Mouse (Mus musculus) ES-Bruce4 (cell line): ENCODE data around the gene Mfsd14a. TPM values are rescaled to one million over a fixed set of nuclear protein-coding genes. Genes with fewer than 3 reads are reported as not detected.

Experiments
- H3K27ac ChIP-seq: 2 replicates; pipeline ENCODE4 v1.5.1; 2012; ENCODE audit warnings: low read length, inconsistent platforms; ENCODE audit not compliant: insufficient read depth
- H3K27me3 ChIP-seq: 2 replicates; pipeline ENCODE4 v1.6.1; 2012; ENCODE audit warnings: mild to moderate bottlenecking, low read length, inconsistent platforms; ENCODE audit not compliant: control insufficient read depth, poor library complexity, insufficient read depth, severe bottlenecking
- H3K36me3 ChIP-seq: 2 replicates; pipeline ENCODE4 v1.6.1; 2012; ENCODE audit warnings: inconsistent platforms, mild to moderate bottlenecking, low read length, moderate library complexity; ENCODE audit not compliant: control insufficient read depth, poor library complexity, insufficient read depth, severe bottlenecking
- H3K4me1 ChIP-seq: one replicate; pipeline ENCODE4 v1.8.1; 2011; ENCODE audit warnings: low read length; ENCODE audit not compliant: control insufficient read depth, insufficient read depth
- H3K4me3 ChIP-seq: 2 replicates; pipeline ENCODE4 v1.5.1; 2011; ENCODE audit warnings: low read depth, mild to moderate bottlenecking, low read length
- H3K9ac ChIP-seq: 2 replicates; pipeline ENCODE4 v1.6.1; 2012; ENCODE audit warnings: low read depth, mild to moderate bottlenecking, inconsistent platforms; ENCODE audit not compliant: poor library complexity, severe bottlenecking
- H3K9me3 ChIP-seq: replicated peaks from 2 replicates; pipeline ENCODE4 v1.6.1; 2012; ENCODE audit warnings: mild to moderate bottlenecking, low read length, inconsistent platforms; ENCODE audit not compliant: control insufficient read depth, poor library complexity, insufficient read depth, severe bottlenecking
- CTCF ChIP-seq: IDR thresholded peaks from one replicate; pipeline ENCODE4 v1.8.1; 2011; ENCODE audit warnings: low read depth, low read length
- EP300 ChIP-seq: IDR thresholded peaks from 2 replicates; pipeline ENCODE4 v1.6.1; 2011; ENCODE audit warnings: low read depth, low read length; ENCODE audit not compliant: insufficient read depth
- POLR2A ChIP-seq: IDR thresholded peaks from one replicate; pipeline ENCODE4 v1.8.1; 2011; ENCODE audit warnings: low read length; ENCODE audit not compliant: insufficient read depth
- polyA plus RNA-seq: library from polyadenylated mRNA; stranded (reverse); fragments of >200 nt; gene quantifications from 2 replicates; pipeline ENCODE4 v1.2.4, GENCODE M21; 2011; ENCODE audit warnings: low read depth; ENCODE audit not compliant: missing spikeins, insufficient read depth, insufficient read length

Mfsd14a gene
- polyA plus RNA-seq, 1 experiment, result 78.1 TPM

DNA sequence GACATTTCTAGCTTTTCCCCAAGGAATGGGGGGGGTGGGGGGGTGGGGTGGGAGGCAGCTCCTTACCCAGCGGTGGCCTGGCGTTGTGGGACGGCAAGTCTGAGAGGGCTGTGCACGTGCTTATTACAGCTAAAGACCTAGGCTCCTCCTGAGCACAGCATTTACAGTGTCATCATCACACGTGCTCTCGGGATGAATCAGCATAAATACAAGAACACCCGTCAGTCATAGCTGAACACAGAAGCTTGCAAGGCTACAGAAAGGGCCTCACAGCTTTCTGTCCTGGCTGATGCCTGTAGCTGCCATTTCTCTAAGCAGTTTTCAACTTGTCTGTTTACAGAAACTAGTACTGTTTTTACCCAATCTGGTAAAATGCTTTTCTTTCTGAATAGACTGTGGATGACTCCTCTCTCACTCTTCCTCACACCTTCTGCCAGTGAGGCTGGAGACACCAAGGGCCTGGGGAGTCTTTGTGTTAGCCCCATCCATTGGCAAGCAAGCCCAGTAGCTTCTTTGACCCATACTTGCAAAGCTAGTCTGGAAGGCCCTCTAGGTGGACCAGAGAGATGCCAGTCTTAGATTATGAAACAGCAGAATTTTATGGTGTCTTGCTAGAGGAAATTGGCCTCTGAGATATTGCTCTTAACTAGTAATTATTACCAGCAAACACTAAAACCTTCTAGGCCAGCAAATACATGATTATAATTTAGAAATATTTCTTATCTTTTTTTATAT, 41.7 kb downstream of the Mfsd14a start:
- H3K4me1 ChIP-seq, result no peaks in the 10 kb centered on the region
- no peak overlapping the region for H3K4me3 ChIP-seq
- peaks cover 4% of the 10 kb centered on the region for H3K36me3 ChIP-seq
- no peaks in the 10 kb centered on the region for H3K27me3 ChIP-seq
- no peak for TF ChIP-seq EP300
- TF ChIP-seq POLR2A, result no peak
- no peak for TF ChIP-seq CTCF
- no peak overlapping the region for H3K9ac ChIP-seq
- no peaks in the 10 kb centered on the region for H3K9me3 ChIP-seq
- no peak overlapping the region for H3K27ac ChIP-seq

DNA sequence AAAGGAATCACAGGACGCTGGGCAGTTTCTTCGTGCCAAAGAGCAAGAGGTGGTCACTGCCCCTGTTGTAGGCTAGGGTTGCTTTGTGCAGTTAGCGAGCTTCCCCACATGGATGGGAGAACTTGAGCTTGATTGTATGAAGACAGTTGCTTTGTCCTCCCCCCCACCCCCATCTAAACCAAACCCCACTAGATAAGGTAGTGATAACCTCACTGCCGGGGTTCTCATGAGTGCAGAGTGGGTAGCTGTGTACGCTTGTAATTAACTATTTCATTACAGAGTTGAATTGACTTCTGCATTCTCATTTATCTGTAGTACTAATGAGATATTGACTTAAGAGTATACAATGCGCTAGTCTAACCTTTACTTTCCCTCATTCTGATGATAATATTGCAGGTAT, 43.6 kb downstream of the Mfsd14a start:
- no peak overlapping the region for H3K9ac ChIP-seq
- H3K27ac ChIP-seq, result no peak overlapping the region
- H3K4me1 ChIP-seq, result no peaks in the 10 kb centered on the region
- no peak overlapping the region for H3K4me3 ChIP-seq
- no peaks in the 10 kb centered on the region for H3K27me3 ChIP-seq
- H3K9me3 ChIP-seq, result no peaks in the 10 kb centered on the region
- H3K36me3 ChIP-seq, result peaks cover 4% of the 10 kb centered on the region
- TF ChIP-seq EP300, result no peak
- no peak for TF ChIP-seq POLR2A
- TF ChIP-seq CTCF, result no peak

- Histone ChIP-seq H3K4me1 (no peaks in the 10 kb centered on the region), H3K36me3 (no peaks in the 10 kb centered on the region; the same call in none of the 2 replicates), H3K9me3 (no peaks in the 10 kb centered on the region), H3K27ac (no peak overlapping the region), H3K9ac (no peak overlapping the region), H3K27me3 (no peaks in the 10 kb centered on the region), H3K4me3 (no peak overlapping the region)
- no peak for TF ChIP-seq CTCF
These were observed 47.0 kb downstream of the Mfsd14a start for GRCm38 (mm10) chr3:116615318-116616068.

GRCm38 (mm10) chr3:116614295-116614892, 48.1 kb downstream of the Mfsd14a start, which contains the start of gene Trmt13:
Trmt13 (minus strand) TSS chr3:116614587.
- H3K4me1 ChIP-seq, result no peaks in the 10 kb centered on the region
- H3K9ac ChIP-seq, result no peak within 1 kb of the TSS
- H3K36me3 ChIP-seq, result no peaks in the 10 kb centered on the region; the same call in none of the 2 replicates
- no peak for TF ChIP-seq POLR2A
- TF ChIP-seq EP300, result no peak
- no peak for TF ChIP-seq CTCF
- H3K9me3 ChIP-seq, result no peaks in the 10 kb centered on the region
- no peak within 1 kb of the TSS for H3K27ac ChIP-seq
- no peaks in the 10 kb centered on the region for H3K27me3 ChIP-seq
- no peak within 1 kb of the TSS for H3K4me3 ChIP-seq

GRCm38 (mm10) chr3:116604570-116604969, 57.9 kb downstream of the Mfsd14a start:
- Histone ChIP-seq H3K9me3 (no peaks in the 10 kb centered on the region), H3K36me3 (no peaks in the 10 kb centered on the region; the same call in 1 of the 2 replicates), H3K9ac (no peak overlapping the region), H3K27ac (no peak overlapping the region), H3K4me3 (no peak overlapping the region), H3K27me3 (no peaks in the 10 kb centered on the region), H3K4me1 (no peaks in the 10 kb centered on the region)
- TF ChIP-seq POLR2A (no peak), EP300 (no peak), CTCF (no peak)

DNA sequence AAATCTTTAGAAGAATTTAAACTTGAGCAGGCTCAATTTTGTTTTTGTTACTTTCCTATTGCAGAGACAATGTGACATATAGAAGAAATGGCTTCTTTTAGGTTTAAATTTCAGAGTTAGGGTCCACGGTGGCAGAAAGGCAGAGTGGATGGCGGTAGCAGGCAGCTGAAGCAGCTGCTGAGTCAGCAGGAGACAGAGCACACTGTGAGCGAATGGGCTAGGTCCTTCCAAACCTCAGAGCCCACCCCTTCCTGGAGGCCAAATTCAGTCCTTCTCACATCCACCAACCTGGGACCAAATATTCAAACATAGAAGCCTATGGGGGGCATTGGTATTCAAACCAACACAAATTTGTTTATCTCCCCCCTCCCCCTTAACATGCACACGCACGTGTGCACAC, 60.7 kb downstream of the Mfsd14a start:
- no peak overlapping the region for H3K4me3 ChIP-seq
- no peak overlapping the region for H3K9ac ChIP-seq
- H3K9me3 ChIP-seq, result no peaks in the 10 kb centered on the region
- H3K27me3 ChIP-seq, result no peaks in the 10 kb centered on the region
- no peaks in the 10 kb centered on the region for H3K4me1 ChIP-seq
- TF ChIP-seq CTCF (no peak), EP300 (no peak), POLR2A (no peak)
- no peak overlapping the region for H3K27ac ChIP-seq
- no peaks in the 10 kb centered on the region; the same call in 1 of the 2 replicates for H3K36me3 ChIP-seq
